Mouse (Mus musculus) kidney, postnatal 4 days (tissue): ENCODE results near the gene Hist1h2an.

Source experiments
- DNase-seq, 2 experiments: peaks; one replicate each; pipeline ENCODE4 v3.0.0; 2021; ENCODE audit warnings: mixed read lengths in 2 of 2

Hist1h2an gene

DNA sequence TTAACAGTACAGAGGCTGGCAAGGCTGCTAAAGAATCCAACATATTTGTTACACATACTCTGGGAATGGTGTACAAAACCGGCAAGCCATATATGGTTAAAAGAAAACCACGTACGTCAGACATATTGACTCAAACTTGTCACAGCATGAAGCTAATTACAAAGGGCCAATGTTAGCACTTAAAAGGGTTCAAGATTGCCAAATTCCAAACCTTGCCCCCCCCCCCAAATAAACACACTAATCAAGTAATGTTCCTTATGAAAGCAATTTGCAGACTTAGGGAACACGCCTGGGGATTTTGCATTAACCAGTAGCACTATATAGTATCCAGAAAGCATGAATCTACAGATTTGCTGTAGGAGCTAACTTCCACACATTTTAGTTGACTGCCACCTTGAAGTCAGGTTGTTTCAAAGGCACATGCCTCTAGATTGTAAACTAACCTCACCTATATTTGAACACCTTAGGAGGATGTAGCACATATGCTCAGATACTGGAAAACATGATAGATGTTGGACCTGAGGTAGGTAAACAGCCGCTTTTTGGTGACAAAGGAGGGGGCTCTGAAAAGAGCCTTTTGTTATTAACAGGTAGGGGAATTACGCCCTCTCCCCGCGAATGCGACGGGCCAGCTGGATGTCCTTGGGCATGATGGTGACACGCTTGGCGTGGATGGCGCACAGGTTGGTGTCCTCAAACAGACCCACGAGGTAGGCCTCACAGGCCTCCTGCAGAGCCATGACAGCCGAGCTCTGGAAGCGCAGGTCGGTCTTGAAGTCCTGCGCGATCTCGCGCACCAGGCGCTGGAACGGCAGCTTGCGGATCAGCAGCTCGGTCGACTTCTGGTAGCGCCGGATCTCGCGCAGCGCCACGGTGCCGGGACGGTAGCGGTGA lies 4.4 kb downstream of the Hist1h2an start:
- peak; percentile 20 to 38 for DNase-seq

DNA sequence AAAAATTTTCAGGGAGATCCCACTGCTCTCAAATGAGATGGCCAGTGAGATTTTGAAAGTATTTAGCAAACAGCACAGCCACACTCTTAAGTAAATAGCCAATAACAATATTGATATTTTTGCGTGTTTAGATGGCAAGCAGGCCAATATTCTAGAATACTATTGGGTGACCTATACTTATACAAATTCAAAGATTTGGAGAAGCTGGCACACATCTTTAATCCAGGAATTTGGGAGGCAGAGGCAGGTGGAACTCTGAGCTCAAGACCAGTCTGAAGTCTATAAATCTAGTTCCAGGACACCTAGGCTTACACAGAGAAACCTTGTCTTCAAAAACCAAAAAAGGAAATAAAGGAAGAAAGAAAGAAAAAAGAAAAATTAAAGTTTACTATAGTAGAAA lies 5.4 kb downstream of the Hist1h2an start:
- no peak for DNase-seq

DNA sequence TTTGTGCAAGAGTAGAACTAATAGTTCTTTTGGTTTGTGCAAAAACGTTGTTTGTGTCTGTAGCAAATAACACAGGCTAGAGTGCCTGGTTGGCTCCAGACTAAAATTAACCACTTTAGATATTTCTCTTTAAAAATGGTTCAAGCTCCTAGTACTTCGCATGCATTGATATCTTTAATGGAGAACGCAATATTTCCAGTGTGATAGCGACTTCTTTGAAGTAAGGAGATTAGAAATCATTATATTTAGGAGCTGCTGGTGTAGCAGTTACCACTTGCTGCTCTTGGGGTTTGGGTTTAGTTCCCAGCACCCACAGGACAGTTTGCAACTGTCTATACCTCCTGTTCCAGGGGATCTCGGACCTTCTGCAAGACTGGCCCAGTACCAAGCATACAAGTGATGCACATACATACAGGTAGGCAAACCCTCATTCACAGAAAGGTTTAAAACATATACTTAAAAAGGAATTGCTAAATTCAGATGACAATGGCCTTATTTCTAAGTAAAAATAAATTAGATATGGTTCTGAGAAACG lies 5.9 kb downstream of the Hist1h2an start:
- no peak for DNase-seq

DNA sequence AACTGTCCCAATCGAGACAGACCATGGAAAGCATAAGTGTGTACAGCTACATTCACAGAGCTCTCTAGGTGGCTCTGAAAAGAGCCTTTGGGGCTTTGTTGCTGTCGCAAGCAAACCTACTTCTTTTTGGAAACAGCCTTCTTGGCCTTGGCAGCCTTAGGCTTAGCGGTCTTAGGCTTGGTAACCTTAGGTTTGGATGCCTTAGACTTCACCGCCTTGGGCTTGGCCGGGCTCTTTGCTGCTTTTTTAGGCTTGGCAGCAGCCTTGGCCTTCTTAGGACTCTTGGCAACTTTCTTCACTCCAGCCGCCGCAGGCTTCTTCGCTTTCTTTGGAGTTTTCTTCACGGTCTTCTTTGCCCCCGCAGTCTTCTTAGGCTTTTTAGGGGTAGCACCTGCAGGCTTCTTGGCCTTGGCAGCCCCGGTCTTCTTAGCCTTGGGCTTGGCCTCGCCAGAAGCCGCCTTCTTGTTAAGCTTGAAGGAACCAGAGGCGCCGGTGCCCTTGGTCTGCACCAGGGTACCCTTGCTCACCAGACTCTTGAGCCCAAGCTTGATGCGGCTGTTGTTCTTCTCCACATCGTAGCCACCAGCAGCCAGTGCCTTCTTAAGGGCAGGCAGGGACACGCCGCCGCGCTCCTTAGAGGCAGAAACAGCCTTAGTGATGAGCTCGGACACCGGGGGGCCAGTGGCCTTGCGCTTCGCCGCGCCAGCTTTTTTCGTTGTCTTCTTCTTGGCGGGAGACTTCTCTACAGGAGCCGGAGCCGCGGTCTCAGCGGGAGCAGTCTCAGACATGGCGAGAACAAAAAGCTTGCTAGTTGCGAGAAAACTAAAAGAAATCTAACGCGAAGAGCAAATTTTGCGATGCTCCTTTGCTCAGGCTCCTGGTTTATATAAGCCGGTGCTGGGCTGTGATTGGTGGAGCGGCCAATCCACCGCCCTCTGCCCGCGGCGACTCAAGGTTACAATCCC lies 7.0 kb downstream of the Hist1h2an start, which contains the start of gene Hist1h1b:
Gene Hist1h1b, minus strand, starts transcription at position 859 of the 965 bp plus-strand sequence.
- peak; percentile 74 to 84 for DNase-seq

DNA sequence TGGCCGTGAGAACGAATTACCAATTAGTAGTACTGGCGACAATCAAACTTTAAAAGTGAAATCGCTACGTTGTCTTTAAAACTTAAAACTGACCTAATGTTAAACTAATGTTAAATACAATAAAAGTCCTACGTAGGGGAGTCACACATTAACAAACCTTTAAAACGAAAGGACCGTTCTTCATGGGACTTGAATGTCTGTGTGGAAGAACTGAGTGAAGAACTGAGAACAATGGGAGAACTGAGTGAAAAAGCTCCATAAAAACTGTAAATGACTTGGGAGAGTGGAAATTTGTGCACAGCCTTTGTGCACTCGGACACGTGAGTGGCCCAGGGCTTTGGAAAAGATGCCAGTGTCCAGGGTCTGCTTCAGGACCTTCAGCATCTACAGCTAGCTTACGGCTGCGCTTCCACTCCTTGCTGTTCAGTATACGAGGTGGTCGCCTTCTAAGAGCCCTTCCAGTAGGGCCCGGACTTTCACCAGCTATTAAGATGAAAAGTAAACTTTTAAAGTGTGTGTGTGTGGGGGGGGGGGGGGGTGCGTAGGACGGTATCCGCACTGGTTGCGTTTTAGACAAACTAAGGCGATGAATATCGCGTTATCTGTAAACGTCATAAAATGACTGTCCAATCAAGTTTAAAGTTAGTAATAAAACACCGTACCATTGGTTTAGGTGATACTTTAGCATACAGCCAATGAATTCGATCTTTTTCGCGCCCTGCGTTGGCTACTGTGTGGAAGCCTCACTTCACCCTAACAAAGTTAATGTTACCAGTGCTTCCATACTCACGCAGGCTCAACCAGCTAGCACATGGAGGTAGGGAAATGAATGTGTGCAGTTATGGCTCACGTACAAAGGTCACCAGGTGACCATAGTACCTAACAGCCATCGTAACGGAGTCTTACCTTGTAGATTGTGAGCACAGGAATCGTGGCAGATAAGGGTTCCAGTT lies 7.9 kb downstream of the Hist1h2an start:
- peak; percentile 71 to 83 for DNase-seq

DNA sequence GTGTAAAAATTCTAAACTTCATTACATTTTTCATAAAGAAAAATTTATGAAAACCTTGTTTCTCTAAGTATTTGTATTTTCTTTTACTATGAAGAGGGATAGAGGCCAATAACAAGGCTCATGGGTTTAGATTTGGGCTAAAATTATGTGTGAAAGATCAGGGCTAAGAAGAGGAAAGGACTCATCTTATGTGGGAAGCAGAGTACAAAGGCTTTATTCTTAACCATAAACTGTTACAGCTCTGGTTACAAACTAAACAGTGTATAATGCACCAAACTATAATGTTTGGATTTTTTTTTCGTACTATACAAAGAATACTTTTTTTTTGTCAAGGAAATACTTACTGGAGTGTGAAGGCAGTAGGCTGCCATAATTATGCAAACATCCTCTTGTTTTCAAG lies 31.3 kb downstream of the Hist1h2an start:
- no peak for DNase-seq

DNA sequence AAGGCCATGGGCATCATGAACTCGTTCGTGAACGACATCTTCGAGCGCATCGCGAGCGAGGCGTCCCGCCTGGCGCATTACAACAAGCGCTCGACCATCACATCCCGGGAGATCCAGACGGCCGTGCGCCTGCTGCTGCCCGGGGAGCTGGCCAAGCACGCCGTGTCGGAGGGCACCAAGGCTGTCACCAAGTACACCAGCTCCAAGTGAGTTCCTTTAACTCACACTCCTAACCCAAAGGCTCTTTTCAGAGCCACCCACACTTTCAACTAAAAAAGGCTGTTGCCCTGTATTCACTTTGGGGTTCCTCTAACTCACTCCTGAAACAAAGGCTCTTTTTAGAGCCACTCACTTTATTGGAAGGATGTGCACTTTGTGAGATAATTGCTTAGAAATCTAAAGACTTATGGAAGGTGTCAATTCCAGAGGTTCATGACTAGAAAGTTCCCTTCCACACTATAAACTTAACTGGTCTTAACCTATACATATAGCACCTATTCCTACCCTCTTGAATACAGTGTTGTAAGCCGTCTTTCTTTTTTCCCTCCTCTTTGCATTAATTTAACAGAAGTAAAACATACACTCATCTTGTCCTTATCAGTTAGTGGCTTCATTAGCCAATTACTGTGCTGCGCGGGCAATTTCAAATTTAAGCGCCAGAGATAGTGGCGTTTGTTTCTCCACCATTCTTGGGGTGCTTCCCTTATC lies 32.6 kb downstream of the Hist1h2an start:
- DNase-seq: peak; percentile 63 to 67

DNA sequence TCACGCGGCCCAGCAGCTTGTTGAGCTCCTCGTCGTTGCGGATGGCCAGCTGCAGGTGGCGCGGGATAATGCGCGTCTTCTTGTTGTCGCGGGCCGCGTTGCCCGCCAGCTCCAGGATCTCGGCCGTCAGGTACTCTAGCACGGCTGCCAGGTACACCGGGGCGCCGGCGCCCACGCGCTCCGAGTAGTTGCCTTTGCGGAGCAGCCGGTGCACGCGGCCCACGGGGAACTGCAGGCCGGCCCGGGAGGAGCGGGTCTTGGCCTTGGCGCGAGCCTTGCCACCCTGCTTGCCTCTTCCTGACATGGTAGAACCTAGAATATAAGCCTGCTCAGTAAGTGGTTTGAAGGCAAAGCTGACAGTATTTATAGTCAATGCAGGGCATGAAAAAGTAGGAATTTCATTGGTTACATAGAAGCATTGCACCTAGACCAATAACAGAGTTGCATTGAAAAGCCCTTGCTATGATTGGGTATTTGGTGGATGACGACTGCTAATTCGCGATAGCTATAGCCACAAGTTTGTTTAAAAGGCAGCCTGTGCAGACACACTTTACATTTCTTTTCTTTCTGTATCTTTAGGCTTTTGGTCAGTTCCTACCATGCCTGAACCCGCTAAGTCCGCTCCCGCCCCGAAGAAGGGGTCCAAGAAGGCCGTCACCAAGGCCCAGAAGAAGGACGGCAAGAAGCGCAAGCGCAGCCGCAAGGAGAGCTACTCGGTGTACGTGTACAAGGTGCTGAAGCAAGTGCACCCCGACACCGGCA lies 33.3 kb downstream of the Hist1h2an start, which contains the start of the genes Hist1h2ak and Hist1h2bn:
Gene Hist1h2ak, minus strand, starts transcription at position 304 of the 762 bp plus-strand sequence.
Gene Hist1h2bn, plus strand, starts transcription at position 600 of the 762 bp plus-strand sequence.
- peak; percentile 54 to 76 for DNase-seq

DNA sequence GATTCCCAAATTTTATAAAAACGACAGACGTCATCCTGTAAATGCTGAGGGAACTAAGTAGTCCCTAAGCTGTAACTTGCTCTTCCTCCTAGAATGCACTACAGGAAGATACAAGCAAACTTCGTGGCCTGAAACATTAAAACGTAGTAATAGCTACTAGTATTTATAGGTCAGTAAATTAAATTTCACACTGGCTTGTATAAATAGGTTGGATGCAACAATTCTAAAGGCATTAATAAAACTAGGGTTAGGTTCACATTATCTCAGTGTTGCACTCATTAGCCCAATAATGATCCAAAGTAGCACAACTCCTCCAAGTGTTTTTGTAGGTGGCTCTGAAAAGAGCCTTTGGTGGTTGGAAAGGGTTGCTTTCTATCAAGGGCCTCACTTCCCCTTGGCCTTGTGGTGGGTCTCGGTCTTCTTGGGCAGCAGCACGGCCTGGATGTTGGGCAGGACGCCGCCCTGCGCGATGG lies 33.9 kb downstream of the Hist1h2an start:
- no peak for DNase-seq

DNA sequence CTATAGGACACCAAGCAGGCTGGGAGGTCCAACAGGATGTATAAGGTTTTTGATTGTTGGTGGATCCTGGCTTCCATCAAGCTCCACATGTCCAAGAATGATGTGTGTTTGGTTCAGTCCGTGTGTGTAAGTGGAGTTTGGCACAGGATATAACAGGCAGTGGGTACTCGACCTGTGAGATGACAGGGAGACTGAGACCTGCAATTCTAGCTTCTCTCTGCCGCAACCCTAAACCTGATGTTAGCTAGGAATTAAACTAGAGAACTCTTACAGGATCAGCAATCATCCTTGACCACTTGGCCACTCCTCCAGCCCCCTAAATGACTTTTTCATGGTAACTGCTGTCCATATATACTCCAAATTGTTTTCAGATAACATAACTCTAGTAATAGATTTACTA lies 34.7 kb downstream of the Hist1h2an start:
- no peak for DNase-seq

DNA sequence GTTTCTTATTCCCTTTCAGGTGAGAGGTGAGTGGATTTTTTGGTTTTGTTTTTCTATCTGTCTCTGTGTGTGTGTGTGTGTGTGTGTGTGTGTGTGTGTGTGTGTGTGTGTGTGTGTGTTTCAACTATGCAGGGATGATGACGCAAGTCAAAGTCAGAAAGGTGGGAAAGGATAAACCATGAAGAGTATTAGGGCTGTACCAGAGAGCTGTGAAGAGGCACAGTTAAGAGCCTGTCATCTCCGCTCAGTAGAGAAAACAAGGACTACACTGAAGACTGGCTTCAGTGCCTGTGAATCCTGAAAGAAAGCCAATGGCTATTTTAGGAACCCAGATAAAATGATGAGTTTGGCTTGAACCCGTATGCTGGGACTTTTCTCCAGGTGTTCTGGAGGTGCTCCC lies 35.2 kb downstream of the Hist1h2an start:
- DNase-seq: no peak

DNA sequence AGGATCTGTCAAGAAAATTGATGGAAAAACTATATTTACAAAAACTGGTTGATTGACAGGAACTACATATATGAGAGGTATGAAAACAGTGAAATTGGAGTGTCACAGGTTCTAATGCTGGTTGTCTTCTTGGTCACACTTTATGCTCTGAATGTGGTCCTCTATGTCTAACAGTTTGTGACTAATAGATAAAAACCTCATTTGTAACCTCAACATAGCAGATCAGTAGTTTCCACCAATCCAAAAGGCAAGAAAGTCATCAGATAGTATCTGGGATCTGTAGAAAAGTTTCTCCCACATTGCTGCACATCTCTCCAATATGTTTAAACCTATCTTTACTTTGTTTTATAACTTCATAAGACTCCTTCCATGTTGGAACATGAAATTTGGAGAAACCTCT lies 35.6 kb downstream of the Hist1h2an start:
- DNase-seq: no peak

DNA sequence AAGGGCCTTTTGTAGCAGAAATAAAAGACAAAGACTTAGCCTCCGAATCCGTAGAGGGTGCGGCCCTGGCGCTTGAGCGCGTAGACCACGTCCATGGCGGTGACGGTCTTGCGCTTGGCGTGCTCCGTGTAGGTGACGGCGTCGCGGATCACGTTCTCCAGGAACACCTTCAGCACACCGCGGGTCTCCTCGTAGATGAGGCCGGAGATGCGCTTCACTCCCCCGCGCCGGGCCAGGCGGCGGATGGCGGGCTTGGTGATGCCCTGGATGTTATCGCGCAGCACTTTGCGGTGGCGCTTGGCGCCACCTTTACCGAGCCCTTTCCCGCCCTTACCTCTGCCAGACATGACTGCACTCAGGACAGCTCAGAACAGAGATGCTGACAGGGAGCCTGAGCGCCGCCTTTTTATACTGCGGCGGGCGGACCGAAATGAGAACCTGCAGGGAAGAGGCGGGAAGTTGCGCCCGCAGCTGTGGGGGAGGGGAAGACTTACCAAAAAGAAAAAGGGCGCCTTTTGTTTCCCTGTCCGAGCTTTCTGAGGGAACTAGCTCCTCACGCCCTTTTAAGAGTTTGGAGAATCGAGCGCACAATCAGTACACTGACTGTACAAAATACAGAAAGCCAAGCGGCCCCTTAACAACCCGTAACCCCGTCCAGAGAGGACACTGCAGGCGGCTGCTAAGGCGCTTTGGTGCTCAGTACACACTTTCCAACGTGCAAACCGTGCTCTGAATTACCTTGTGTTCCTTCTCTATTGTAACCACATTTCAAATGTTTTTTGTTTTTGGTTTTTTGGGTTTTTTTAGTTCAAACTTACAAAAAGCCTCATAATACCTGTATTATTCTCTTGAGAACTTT lies 36.6 kb downstream of the Hist1h2an start, which contains the start of gene Hist1h4k:
Gene Hist1h4k, minus strand, starts transcription at position 347 of the 859 bp plus-strand sequence.
- DNase-seq: peak; percentile 96

DNA sequence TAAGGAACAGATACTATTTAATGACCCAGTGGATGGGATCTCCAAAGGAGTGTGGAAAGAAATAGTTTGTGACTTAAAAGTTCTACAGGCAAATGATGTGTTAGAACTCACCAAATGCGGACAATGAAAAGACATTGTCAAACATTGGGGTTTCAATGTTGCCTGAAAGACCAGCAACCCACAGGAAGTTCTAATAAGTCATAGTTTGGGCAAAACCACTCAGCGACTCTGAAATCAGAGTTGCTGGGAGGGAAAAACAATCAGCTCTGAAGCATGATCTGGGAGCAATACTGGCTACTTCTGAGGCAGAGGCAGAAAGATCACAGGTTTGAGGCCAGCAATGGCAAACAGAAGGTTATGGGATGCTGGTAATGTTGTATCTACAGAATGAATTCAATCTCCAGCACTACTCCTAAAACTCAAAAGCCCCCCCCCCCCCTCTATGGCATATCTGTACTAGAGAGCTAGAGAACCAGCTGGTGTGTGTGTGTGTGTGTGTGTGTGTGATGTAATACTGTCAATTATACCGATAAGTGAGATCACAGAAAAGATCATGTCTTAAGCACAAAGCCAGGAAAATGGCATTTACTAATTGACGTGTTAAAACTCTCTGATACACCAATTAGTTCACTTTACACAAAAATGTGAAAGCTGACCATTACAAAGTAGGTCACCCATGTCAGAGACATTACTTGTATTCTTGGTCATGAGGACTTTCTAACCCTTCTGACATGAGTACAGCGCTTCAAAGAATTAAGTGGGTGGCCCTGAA lies 37.4 kb downstream of the Hist1h2an start:
- DNase-seq: peak in 1 of 2 experiments; percentile 4

DNA sequence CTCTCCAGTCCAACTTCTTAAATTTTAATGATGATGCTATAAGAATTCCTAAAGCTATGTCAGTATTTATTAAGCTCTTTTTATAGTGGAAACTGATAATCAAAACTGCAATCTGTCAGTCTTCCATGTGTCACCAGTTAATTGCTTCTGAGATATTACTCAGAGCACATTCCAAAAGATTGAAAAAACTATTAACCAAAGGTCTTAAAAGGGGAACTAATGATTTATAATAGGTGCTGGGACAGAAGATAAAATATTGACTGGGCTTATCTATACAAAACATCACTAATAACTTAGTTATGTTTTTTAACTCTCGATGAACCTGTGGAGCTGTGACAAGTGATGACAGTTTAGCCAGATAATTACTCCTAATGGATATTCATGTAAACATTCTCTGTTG lies 42.0 kb downstream of the Hist1h2an start:
- no peak for DNase-seq
